Mouse (Mus musculus) thymus, adult 2 months (tissue): Measurements from ENCODE around the gene Acp5. TPM values are rescaled to one million over a fixed set of nuclear protein-coding genes. Genes with fewer than 3 reads are reported as not detected.

Source experiments
- DNase-seq: peaks from one replicate; pipeline ENCODE4 v3.0.0; 2021
- H3K27ac ChIP-seq: fragments of 200-500 bp; 2 replicates; pipeline ENCODE4 v1.5.1; 2012; ENCODE audit warnings: low read length, control low read depth; ENCODE audit not compliant: control insufficient read depth, insufficient read depth
- H3K27me3 ChIP-seq: fragments of 200-500 bp; 2 replicates; pipeline ENCODE4 v1.6.1; 2012; ENCODE audit warnings: mild to moderate bottlenecking, low read length, moderate library complexity, mixed read lengths; ENCODE audit not compliant: control insufficient read depth, insufficient read depth
- H3K36me3 ChIP-seq: fragments of 200-500 bp; 2 replicates; pipeline ENCODE4 v1.6.1; 2012; ENCODE audit warnings: mild to moderate bottlenecking, low read length, moderate library complexity; ENCODE audit not compliant: control insufficient read depth, insufficient read depth
- H3K4me1 ChIP-seq: fragments of 200-500 bp; replicated peaks from 2 replicates; pipeline ENCODE4 v1.6.1; 2012; ENCODE audit warnings: low read length; ENCODE audit not compliant: control insufficient read depth, insufficient read depth
- H3K4me3 ChIP-seq: fragments of 200-500 bp; 2 replicates; pipeline ENCODE4 v1.5.1; 2012; ENCODE audit warnings: mild to moderate bottlenecking, low read length, control low read depth, moderate library complexity; ENCODE audit not compliant: control insufficient read depth, insufficient read depth
- CTCF ChIP-seq: fragments of 200-500 bp; IDR thresholded peaks from 2 replicates; pipeline ENCODE4 v1.5.1; 2012; ENCODE audit warnings: mild to moderate bottlenecking, control low read depth, low read length, moderate library complexity, borderline replicate concordance; ENCODE audit not compliant: control insufficient read depth, poor library complexity, insufficient read depth; ENCODE audit errors: extremely low read depth
- POLR2A ChIP-seq: fragments of 200-500 bp; IDR thresholded peaks from 2 replicates; pipeline ENCODE4 v1.6.1; 2012; ENCODE audit warnings: mild to moderate bottlenecking, low read length, control low read depth, moderate library complexity; ENCODE audit not compliant: control insufficient read depth, poor library complexity, insufficient read depth; ENCODE audit errors: extremely low read depth
- WGBS: fragments of 180-500 bp; shearing (Covaris S2); methylation state at CpG from one replicate; pipeline ENCODE4 v1.1.7; 2018; 5-methylcytosine and 5-hydroxymethylcytosine counted together
- polyA plus RNA-seq: library from polyadenylated mRNA; depleted of rRNA; stranded (reverse); fragments of >200 nt; gene quantifications from 2 replicates; pipeline ENCODE4 v1.2.3, GENCODE M21; 2012

The Acp5 gene
- polyA plus RNA-seq, 1 experiment, result 304 TPM

GRCm38 (mm10) chr9:22108194-22108593 is 27.3 kb downstream of the Acp5 start:
- no peaks in the 10 kb centered on the region for H3K27me3 ChIP-seq
- DNase-seq, result no peak
- H3K27ac ChIP-seq, result no peak overlapping the region
- peaks cover 31% of the 10 kb centered on the region for H3K36me3 ChIP-seq
- 93% methylated on average over 9 of the region's 9 CpGs for WGBS
- H3K4me1 ChIP-seq, result no peaks in the 10 kb centered on the region
- no peak overlapping the region for H3K4me3 ChIP-seq
- TF ChIP-seq CTCF (no peak), POLR2A (no peak)

- H3K27ac ChIP-seq, result no peak overlapping the region
- H3K4me1 ChIP-seq, result peaks cover 3% of the 10 kb centered on the region; the same call in 1 of the 2 replicates
Observed at GRCm38 (mm10) chr9:22099922-22100321, 35.6 kb downstream of the Acp5 start.

DNA sequence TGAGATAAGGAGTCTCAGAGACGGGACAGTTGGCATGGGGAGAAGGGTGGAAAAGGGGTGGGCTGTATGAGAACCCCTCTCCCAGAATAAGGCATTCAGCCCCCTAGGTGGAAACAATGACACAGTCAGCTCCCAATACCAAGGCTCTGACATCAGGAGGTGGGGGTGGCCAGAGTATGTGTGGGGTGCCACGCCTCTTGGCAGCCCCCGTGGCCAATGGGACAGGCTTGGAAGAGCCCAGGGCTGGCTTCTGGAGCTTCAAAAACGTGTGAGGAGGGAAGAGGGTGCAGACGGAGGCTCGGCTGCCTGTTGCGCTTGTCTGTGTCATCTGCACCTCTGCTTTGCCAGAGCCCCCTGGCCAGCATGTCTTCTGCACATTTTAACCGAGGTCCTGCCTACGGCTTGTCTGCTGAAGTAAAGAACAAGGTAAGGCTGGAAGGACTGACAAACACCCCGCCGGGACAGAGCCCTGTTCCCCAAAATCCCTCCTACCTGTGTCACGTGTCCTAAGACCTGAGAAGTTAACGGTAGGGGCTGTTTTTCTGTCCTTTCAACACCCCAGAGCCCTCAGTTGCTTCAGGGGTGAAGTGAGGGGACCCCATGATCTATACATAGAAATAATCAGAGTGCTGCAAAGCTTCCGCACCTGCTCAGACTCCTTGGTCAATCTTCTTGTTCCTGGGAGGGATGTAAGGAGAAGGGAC is 36.4 kb downstream of the Acp5 start, which contains the start of gene Cnn1:
Cnn1 (plus strand) TSS at position 224 of the 704 bp plus-strand sequence.
- TF ChIP-seq POLR2A, result no peak
- no peak for TF ChIP-seq CTCF
- Histone ChIP-seq H3K36me3 (no peaks in the 10 kb centered on the region), H3K27ac (no peak within 1 kb of the TSS), H3K4me1 (peaks cover 3% of the 10 kb centered on the region; the same call in 1 of the 2 replicates), H3K4me3 (no peak within 1 kb of the TSS), H3K27me3 (no peaks in the 10 kb centered on the region; the same call in 1 of the 2 replicates)
- WGBS, result 23% methylated on average over 14 of the region's 14 CpGs
- DNase-seq, result no peak

More at GRCm38 (mm10) chr9:22099922-22100321, 35.6 kb downstream of the Acp5 start:
- 20% methylated on average over 18 of the region's 18 CpGs for WGBS
- TF ChIP-seq POLR2A, result no peak
- TF ChIP-seq CTCF, result no peak
- DNase-seq, result no peak
- no peaks in the 10 kb centered on the region for H3K36me3 ChIP-seq
- no peaks in the 10 kb centered on the region; the same call in 1 of the 2 replicates for H3K27me3 ChIP-seq
- no peak overlapping the region for H3K4me3 ChIP-seq

DNA sequence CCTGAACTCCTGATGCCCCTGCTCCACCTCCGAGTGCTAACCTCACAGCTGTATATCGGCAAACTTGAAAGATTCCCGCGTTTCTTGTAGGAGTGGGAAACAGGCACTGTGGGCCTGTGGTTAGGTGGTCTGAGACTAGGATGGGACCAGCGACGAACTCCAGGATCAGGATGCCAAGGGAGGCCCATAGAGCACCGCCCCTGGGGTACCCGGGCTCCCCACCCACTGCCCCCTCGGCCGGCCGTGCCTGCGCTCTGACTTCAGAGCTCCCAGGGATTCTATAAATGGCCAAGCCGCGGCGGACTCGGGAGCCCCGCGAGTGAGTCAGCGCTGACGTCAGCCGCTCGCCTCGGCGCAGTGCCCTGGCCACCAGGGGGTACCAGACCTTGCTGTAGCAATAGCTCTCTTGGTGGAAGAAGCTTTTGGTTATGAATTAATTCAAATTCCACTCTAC is 39.6 kb downstream of the Acp5 start:
- Histone ChIP-seq H3K36me3 (no peaks in the 10 kb centered on the region), H3K4me1 (peaks cover 3% of the 10 kb centered on the region; the same call in 1 of the 2 replicates), H3K27ac (no peak overlapping the region), H3K4me3 (no peak overlapping the region), H3K27me3 (no peaks in the 10 kb centered on the region; the same call in 1 of the 2 replicates)
- WGBS, result 1% methylated on average over 24 of the region's 24 CpGs
- DNase-seq, result peak; percentile 81
- TF ChIP-seq CTCF, result peak; percentile 87; the same call in 1 of the 2 replicates
- no peak for TF ChIP-seq POLR2A

DNA sequence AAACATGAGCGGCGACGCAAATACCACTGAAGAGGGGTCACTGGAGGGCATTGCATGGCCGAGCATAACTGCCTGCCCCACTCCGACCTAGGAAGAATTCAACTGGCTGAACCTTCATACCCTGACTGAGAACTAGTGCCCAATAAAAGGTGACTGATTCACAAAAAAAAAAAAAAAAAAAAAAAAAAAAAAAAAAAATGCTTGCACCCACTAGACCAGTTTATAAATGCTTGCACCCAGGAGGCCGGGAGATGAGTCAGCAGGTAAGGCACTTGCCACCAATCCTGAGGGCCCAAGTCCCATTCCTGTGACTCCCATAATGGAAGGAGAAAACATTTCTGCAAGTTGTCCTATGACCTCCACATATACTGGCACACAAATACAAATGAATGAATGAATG is 42.8 kb downstream of the Acp5 start:
- Histone ChIP-seq H3K4me1 (peaks cover 3% of the 10 kb centered on the region; the same call in 1 of the 2 replicates), H3K36me3 (no peaks in the 10 kb centered on the region), H3K4me3 (no peak overlapping the region), H3K27me3 (no peaks in the 10 kb centered on the region), H3K27ac (no peak overlapping the region)
- 89% methylated on average over 6 of the region's 6 CpGs for WGBS
- no peak for TF ChIP-seq POLR2A
- TF ChIP-seq CTCF, result no peak
- no peak for DNase-seq

- TF ChIP-seq CTCF (no peak), POLR2A (no peak)
- Histone ChIP-seq H3K4me3 (no peak overlapping the region), H3K4me1 (peaks cover 5% of the 10 kb centered on the region), H3K27ac (no peak overlapping the region), H3K36me3 (no peaks in the 10 kb centered on the region), H3K27me3 (no peaks in the 10 kb centered on the region)
- no peak for DNase-seq
- WGBS, result 91% methylated on average over 7 of the region's 7 CpGs
Observed at GRCm38 (mm10) chr9:22089986-22090385, 45.5 kb downstream of the Acp5 start.

GRCm38 (mm10) chr9:22089281-22089680 is 46.2 kb downstream of the Acp5 start:
- TF ChIP-seq CTCF (no peak), POLR2A (no peak)
- Histone ChIP-seq H3K4me3 (no peak overlapping the region), H3K27ac (no peak overlapping the region), H3K27me3 (no peaks in the 10 kb centered on the region), H3K36me3 (no peaks in the 10 kb centered on the region), H3K4me1 (peaks cover 5% of the 10 kb centered on the region)
- no peak for DNase-seq
- WGBS, result 98% methylated on average over 7 of the region's 7 CpGs
